21 mouse cellular contexts compared by ENCODE assay signal in the genomic region with DNA sequence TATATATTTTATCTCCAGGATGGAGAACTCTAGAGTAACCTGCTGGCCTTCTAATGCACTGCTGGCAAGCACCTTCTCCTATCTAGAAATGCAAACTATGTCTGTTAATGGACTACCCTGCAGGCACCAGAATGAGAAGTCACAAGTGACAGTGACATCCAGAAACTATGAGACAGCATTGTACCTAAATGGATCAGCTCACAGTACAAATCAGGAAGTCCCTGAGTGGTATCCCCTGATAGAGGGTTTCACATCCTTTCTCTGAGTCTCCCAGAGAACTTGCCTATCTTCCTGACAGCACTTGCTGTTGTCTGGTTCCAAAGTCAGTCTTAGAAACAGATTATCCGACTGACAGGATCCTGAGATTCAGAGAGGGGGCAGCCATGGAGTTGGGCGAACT.
"Had no signal": no experiment of that assay in that cellular context is flagged by ENCODE, and none has a peak within 500 bp of the region (broad histone marks: within the 10 kb centered on the region; RNA-seq: fewer than 3 reads in every experiment).

No protein-coding gene starts in this region.

- H3K9ac ChIP-seq: kidney, embryonic 15.5 days; liver, embryonic 15.5 days; lung, embryonic 15.5 days; midbrain, embryonic 13.5 days; neural tube, embryonic 13.5 days had no signal

- H3K36me3 ChIP-seq: kidney, embryonic 15.5 days; liver, embryonic 15.5 days; lung, embryonic 15.5 days; midbrain, embryonic 10.5 days; neural tube, embryonic 13.5 days had no signal

- H3K27ac ChIP-seq: kidney, embryonic 15.5 days; left cerebral cortex, adult 2 months; liver, embryonic 15.5 days; lung, embryonic 15.5 days; midbrain, embryonic 10.5 days; midbrain, embryonic 13.5 days; neural tube, embryonic 13.5 days had no signal

- H3K4me1 ChIP-seq: kidney, embryonic 15.5 days; liver, embryonic 15.5 days; lung, embryonic 15.5 days; midbrain, embryonic 13.5 days; neural tube, embryonic 13.5 days had no signal

- H3K4me2 ChIP-seq: kidney, embryonic 15.5 days; liver, embryonic 11.5 days; liver, embryonic 15.5 days; lung, embryonic 15.5 days; midbrain, embryonic 13.5 days; neural tube, embryonic 13.5 days had no signal

- H3K9me3 ChIP-seq: kidney, embryonic 15.5 days; liver, embryonic 15.5 days; lung, embryonic 15.5 days; midbrain, embryonic 10.5 days; midbrain, embryonic 13.5 days; neural tube, embryonic 13.5 days had no signal

- DNase-seq: kidney, adult 11 months; kidney, adult 8-10 months; kidney, postnatal 10 days; kidney, postnatal 4 days; lung, adult 18-20 months; lung, postnatal 10 days; lung, postnatal 4 days; retina, postnatal 1 day; thymus, adult 18-20 months; thymus, postnatal 4 days had no signal

- H3K4me3 ChIP-seq: kidney, embryonic 15.5 days; left cerebral cortex, adult 2 months; liver, embryonic 15.5 days; lung, embryonic 15.5 days; megakaryocyte, embryonic 14.5 days; midbrain, embryonic 10.5 days; midbrain, embryonic 13.5 days; myocyte; neural tube, embryonic 13.5 days had no signal

- H3K27me3 ChIP-seq: kidney, embryonic 15.5 days; liver, embryonic 15.5 days; lung, embryonic 15.5 days; midbrain, embryonic 13.5 days; neural tube, embryonic 13.5 days had no signal

- ATAC-seq: midbrain, embryonic 13.5 days; midbrain, embryonic 16.5 days had no signal
